15 mouse cellular contexts compared by ENCODE assay signal in genomic region chr7:72737792-72738191, GRCm38 (mm10).
DNase-seq lines count a peak whose midpoint lies in the region; ATAC-seq and TF ChIP-seq lines count a peak whose summit lies in the region.
"Had no signal": no experiment of that assay in that cellular context is flagged by ENCODE, and none has a peak within 500 bp of the region (broad histone marks: within the 10 kb centered on the region; RNA-seq: fewer than 3 reads in every experiment).

No protein-coding gene starts in this region.

- no peak for DNase-seq in stomach, postnatal 0 days (ENCODE audit: low spot score)
- DNase-seq in limb, embryonic 10.5 days (ENCODE audit: low spot score) = no peak
- DNase-seq in midbrain, postnatal 0 days (ENCODE audit: low spot score) = no peak
- DNase-seq in spleen, postnatal 10 days (ENCODE audit: low spot score in 2 of 2) = no peak
- DNase-seq in left cerebral cortex, adult 2 months (ENCODE audit: extremely low spot score in 1 of 2, low spot score in 2 of 2) = no peak
- DNase-seq in left cerebral cortex, postnatal 10 days (ENCODE audit: extremely low spot score in 1 of 2, low spot score in 2 of 2) = no peak
- DNase-seq: adrenal gland, postnatal 14 days; heart, adult 18-20 months; kidney, adult 8-10 months; liver; lung, postnatal 10 days; right cerebral cortex, postnatal 14 days; thymus, postnatal 36 days had no signal

- no peaks in the 10 kb centered on the region for H3K9me3 ChIP-seq in stomach, embryonic 15.5 days
- no peaks in the 10 kb centered on the region for H3K9me3 ChIP-seq in stomach, postnatal 0 days (ENCODE audit: control insufficient read depth, low read length)
- H3K9me3 ChIP-seq in limb, embryonic 10.5 days (replicated peaks) = no peaks in the 10 kb centered on the region
- no peaks in the 10 kb centered on the region for H3K9me3 ChIP-seq in midbrain, postnatal 0 days (ENCODE audit: low read length)

- no peak for TF ChIP-seq EP300 in stomach, postnatal 0 days (optimal IDR thresholded peaks at IDR 0.05)

- 0 out of 2 replicates have a peak, but pooled peaks cover 5% of the 10 kb centered on the region for H3K4me1 ChIP-seq in stomach, embryonic 15.5 days
- H3K4me1 ChIP-seq in stomach, postnatal 0 days (replicated peaks; ENCODE audit: control insufficient read depth, insufficient read depth) = no peaks in the 10 kb centered on the region
- peaks cover 15% of the 10 kb centered on the region for H3K4me1 ChIP-seq in limb, embryonic 10.5 days
- 0 out of 2 replicates have a peak, but pooled peaks cover 4% of the 10 kb centered on the region for H3K4me1 ChIP-seq in midbrain, postnatal 0 days (ENCODE audit: insufficient read depth, low read length)

- 69% methylated on average over 8 of the region's 8 CpGs for WGBS in stomach, embryonic 15.5 days
- WGBS in stomach, postnatal 0 days = 60% methylated on average over 8 of the region's 8 CpGs
- 86% methylated on average over 8 of the region's 8 CpGs for WGBS in limb, embryonic 10.5 days
- 30% methylated on average over 8 of the region's 8 CpGs for WGBS in midbrain, postnatal 0 days

- no peaks in the 10 kb centered on the region for H3K27me3 ChIP-seq in stomach, embryonic 15.5 days (replicated peaks)
- H3K27me3 ChIP-seq in stomach, postnatal 0 days (ENCODE audit: control insufficient read depth, insufficient read depth, low read length) = no peaks in the 10 kb centered on the region
- 0 out of 2 replicates have a peak, but pooled peaks cover 3% of the 10 kb centered on the region for H3K27me3 ChIP-seq in limb, embryonic 10.5 days (ENCODE audit: low read depth, poor library complexity, severe bottlenecking)
- H3K27me3 ChIP-seq in midbrain, postnatal 0 days (ENCODE audit: insufficient read depth, low read length) = no peaks in the 10 kb centered on the region

- no peak overlapping the region for H3K4me3 ChIP-seq in stomach, embryonic 15.5 days (replicated peaks)
- H3K4me3 ChIP-seq in stomach, postnatal 0 days (ENCODE audit: low read depth, low read length) = no peak overlapping the region
- no peak overlapping the region for H3K4me3 ChIP-seq in limb, embryonic 10.5 days
- no peak overlapping the region for H3K4me3 ChIP-seq in midbrain, postnatal 0 days (ENCODE audit: low read depth, low read length)
- no peak overlapping the region for H3K4me3 ChIP-seq in left cerebral cortex, adult 2 months
- H3K4me3 ChIP-seq: myocyte had no signal

- ATAC-seq in stomach, embryonic 15.5 days (ENCODE audit: insufficient read depth, low FRiP score, low read depth) = no peak
- no peak for ATAC-seq in stomach, postnatal 0 days (ENCODE audit: low FRiP score, low TSS enrichment)
- ATAC-seq in midbrain, postnatal 0 days (ENCODE audit: low FRiP score) = no peak

- no peak overlapping the region for H3K4me2 ChIP-seq in stomach, embryonic 15.5 days
- H3K4me2 ChIP-seq in stomach, postnatal 0 days (replicated peaks; ENCODE audit: low read depth) = no peak overlapping the region
- H3K4me2 ChIP-seq in midbrain, postnatal 0 days (ENCODE audit: low read depth, low read length, poor library complexity, severe bottlenecking) = no peak overlapping the region

- H3K9ac ChIP-seq in stomach, embryonic 15.5 days = no peak overlapping the region
- H3K9ac ChIP-seq in stomach, postnatal 0 days (ENCODE audit: low read length) = no peak overlapping the region
- no peak overlapping the region for H3K9ac ChIP-seq in midbrain, postnatal 0 days (replicated peaks; ENCODE audit: low read length, poor library complexity, severe bottlenecking)

- no peaks in the 10 kb centered on the region for H3K36me3 ChIP-seq in stomach, embryonic 15.5 days
- H3K36me3 ChIP-seq in stomach, postnatal 0 days (ENCODE audit: control insufficient read depth, insufficient read depth, low read length) = no peaks in the 10 kb centered on the region
- no peaks in the 10 kb centered on the region for H3K36me3 ChIP-seq in limb, embryonic 10.5 days
- H3K36me3 ChIP-seq in midbrain, postnatal 0 days (ENCODE audit: insufficient read depth, low read length) = no peaks in the 10 kb centered on the region

- peak overlapping the region; percentile 55; the same call in 1 of the 2 replicates for H3K27ac ChIP-seq in stomach, embryonic 15.5 days
- H3K27ac ChIP-seq in stomach, postnatal 0 days (replicated peaks) = no peak overlapping the region
- H3K27ac ChIP-seq in limb, embryonic 10.5 days = peak overlapping the region; percentile 54
- H3K27ac ChIP-seq in midbrain, postnatal 0 days (ENCODE audit: low read depth, low read length) = 0 out of 2 replicates have a peak overlapping the region, but pooled peaks have one; percentile 3
- no peak overlapping the region for H3K27ac ChIP-seq in left cerebral cortex, adult 2 months

- intact Hi-C loops in left cerebral cortex, adult 2 months (cut with DNase I) = no loop called here
- intact Hi-C loops in left cerebral cortex, postnatal 10 days (cut with DNase I) = no loop called here

- TF ChIP-seq CTCF in stomach, postnatal 0 days (IDR thresholded peaks at IDR 0.05; ENCODE audit: low read depth) = no peak
- TF ChIP-seq CTCF in midbrain, postnatal 0 days (IDR thresholded peaks at IDR 0.05) = peak; percentile 33; the same call in 1 of the 2 replicates
- no peak for TF ChIP-seq CTCF in left cerebral cortex, adult 2 months (IDR thresholded peaks at IDR 0.05)

Comparison
In these comparisons a context has a peak if more than half of its experiments do, and no peak if none do; other contexts are left out.
1. H3K27ac ChIP-seq: peak in stomach, embryonic 15.5 days (single experiment), limb, embryonic 10.5 days (single experiment) and midbrain, postnatal 0 days (single experiment); none in stomach, postnatal 0 days (single experiment) and left cerebral cortex, adult 2 months (single experiment).